Mouse (Mus musculus) adrenal gland, adult 2 months (tissue): Measurements from ENCODE around the gene Gdf3. TPM values are rescaled to one million over a fixed set of nuclear protein-coding genes. Genes with fewer than 3 reads are reported as not detected.
"Not testable (repeated sequence)": the region's sequence is repeated elsewhere in the genome, so short reads cannot be mapped to it uniquely, and the experiment has no call there.

Source experiments
- DNase-seq: peaks from one replicate; pipeline ENCODE4 v3.0.0; 2021
- polyA plus RNA-seq: library from polyadenylated mRNA; depleted of rRNA; stranded (reverse); fragments of >200 nt; gene quantifications from 2 replicates; pipeline ENCODE4 v1.2.3, GENCODE M21; 2012
- total RNA-seq, 2 experiments: library from RNA; stranded (reverse); gene quantifications; 2 replicates each; pipeline ENCODE4 v1.2.3; 2021

Gdf3 gene
- total and polyA plus RNA-seq, 3 experiments, result 0.08 TPM; not detected in 2

GRCm38 (mm10) chr6:122605483-122605882 is 4.4 kb downstream of the Gdf3 start:
- no peak for DNase-seq

DNA sequence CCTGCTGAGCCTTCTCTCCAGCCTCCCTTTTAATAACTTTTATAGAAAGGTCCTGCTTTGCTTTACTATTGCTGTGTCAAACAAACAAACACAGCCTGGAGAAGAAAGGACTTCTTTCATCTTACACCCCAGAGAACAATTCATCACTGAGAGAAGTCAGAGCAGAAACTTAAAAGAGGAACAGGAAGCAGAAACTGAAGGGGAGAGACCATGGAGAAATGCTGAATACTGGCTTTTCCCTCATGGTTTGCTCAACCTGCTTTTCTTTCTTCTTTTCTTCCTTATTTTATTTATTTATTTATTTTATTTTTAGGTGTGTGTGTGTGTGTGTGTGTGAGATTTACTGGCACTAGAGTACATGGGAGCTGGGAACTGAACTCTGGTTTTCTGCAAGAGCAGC is 5.6 kb downstream of the Gdf3 start:
- DNase-seq, result no peak

DNA sequence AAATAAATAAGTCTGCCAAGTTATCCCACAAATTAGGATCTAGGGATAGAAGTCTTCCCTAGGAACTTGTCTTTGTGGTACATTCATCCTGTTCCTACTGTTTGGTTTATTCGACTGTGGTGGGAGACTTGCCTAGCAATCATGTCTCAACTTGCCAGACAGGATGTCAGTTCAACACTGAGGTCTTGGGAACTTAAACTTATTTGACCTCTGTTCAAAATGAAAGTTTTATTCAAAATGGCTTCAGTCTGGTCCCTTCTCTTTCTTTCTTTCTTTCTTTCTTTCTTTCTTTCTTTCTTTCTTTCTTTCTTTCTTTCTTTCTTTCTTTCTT is 6.9 kb downstream of the Gdf3 start:
- no peak for DNase-seq

DNA sequence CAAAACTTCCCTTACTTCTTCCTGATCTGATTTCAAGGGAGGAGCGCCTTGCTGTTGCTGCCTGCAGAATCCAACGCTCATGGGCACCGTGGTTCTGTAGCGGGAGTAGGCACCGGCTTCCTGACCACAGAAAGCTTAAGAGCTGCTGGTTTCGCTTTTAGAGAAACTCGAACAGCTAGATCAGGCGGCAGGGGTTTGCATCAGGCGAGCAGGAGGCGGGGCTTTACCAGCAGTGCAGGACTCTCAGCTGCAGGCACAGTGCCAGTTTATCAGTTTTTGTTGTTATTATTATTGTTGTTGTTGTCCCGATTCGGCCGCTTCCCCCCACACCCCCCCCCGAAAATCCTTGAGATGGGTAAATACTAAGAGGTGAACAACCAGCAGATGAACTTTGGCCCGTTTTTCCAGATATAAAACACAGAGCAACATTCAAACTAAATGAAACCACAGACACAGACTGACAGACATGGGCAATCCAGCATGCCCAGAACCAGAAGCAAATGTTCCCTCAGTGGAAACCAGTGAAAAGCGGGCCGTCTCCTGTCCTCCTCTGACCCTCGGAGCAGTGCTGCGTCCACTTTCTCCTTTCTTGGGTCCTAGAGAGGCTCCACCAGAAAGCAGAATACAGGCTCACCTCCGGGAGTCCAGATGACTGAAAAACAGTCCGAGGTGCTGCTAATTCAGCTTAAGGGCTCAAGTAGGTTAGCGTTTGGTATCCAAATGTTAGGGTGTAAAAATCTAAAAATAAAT is 7.5 kb downstream of the Gdf3 start, which contains the start of gene Apobec1:
TSS of gene Apobec1 (minus strand) at position 203 of the 750 bp plus-strand sequence.
- peak; percentile 89 for DNase-seq

DNA sequence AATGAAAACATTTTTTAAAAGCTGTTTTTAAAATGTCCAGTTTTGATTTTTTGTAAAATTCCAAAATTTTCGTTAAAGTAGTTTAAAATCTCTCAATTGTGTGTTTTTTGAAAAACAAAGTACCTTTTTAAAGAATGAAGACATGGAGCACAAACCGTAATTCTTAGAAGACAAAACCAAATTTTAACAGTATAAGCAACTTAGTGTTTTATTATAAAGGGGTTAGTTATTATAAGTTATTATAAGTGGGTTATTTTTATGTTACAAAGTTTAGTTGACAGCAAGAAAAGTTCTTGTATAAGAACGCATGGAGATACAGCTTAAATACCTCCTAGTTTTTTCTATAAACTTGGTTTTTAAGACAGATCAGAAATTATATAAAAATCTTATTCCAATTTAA is 8.3 kb downstream of the Gdf3 start:
- DNase-seq, result no peak

DNA sequence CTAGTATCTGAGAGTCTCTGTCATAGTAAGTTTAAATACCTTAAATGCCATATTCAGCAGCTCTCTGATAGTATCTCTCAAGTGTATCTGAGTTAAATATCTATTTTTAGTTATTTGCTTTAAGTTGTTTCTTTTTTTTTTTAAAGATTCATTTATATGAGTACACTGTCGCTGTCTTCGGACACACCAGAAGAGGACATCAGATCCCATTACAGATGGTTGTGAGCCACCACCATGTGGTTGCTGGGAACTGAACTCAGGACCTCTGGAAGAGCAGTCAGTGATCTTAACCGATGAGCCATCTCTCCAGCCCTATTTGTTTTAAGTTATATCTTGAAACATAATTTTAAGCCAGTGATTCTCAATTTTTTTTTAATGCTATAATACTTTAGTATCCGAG is 8.9 kb downstream of the Gdf3 start:
- DNase-seq, result no peak

DNA sequence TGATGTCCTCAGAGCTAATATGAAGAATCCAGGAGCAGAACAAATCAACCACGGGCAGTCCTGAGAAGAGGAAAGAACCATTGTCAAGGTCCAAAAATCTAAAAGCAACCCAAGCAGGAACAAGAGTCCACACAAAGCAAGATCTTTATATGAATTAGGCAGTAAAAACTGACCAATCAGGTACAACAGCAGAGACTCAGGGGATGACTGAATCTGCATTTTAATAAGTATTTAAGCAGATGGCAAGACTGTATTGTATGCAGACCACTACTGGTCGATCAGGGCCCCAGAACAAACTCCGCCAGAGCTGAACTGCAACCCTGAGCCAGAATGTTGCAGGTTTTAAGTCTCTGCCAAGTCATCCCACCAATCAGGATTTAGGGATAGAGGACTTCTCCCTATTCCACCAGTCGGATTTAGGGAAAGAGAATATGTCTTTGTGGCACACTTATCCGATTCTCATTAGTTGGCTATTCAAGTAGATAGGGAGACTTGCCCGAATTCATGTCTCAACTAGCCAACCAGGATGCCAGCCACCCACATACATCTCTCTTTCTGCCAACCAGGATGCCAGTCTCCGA is 9.7 kb downstream of the Gdf3 start:
- DNase-seq, result no peak

DNA sequence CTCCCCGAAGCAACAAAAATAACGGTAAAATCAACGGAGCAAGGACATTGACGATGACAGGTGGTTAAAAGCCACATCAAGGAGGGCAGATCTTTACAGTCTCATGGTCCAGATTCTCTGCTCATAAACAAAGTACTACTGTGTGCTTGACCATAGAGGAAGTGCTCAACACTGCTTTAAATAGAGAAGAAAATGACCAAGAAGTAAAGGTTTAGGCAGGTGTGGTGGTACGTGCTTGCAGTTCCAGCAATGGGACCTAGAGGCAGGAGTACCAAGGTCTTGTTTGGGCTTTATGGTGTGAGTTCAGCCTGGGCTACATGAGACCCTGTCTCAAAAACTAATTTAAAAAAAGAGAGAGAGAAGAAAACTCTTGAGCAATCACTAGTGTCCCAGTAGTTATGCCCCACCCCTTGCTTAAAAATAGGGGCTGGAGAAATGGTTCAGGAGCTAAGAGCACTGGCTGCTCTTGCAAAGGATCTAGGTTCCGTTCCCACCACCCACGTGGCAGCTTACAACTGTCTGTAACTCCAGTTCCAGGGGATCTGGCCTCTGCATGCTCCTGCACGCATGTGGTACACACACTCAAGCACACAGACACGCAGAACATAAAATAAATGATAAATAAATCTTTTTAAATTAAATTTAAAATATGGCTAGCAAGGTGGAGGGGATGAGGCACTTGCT is 10.7 kb downstream of the Gdf3 start:
- DNase-seq, result no peak

- DNase-seq, result no peak
Observed at GRCm38 (mm10) chr6:122598436-122598835, 11.5 kb downstream of the Gdf3 start.

DNA sequence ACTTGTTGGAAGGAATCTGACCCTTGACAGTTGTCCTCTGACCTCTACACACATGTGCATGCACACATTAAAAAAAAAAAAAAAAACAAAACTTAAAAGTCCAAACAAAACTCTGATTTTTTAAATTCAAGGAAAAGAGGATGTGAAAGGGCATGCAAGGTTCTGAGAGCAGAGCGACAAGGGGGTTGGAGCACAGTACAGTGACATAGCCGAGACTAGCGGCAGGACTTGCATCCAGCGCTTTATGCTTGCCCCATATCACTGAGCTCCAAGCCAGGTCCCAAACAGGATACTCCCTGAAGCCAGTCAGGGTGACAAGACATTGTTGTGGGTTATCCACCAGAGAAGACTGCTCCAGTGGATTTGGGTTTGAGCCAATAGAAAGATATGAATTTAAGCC is 11.9 kb downstream of the Gdf3 start:
- no peak for DNase-seq

GRCm38 (mm10) chr6:122596608-122597007 is 13.3 kb downstream of the Gdf3 start:
- no peak for DNase-seq

GRCm38 (mm10) chr6:122595637-122596036 is 14.2 kb downstream of the Gdf3 start:
- peak; percentile 36 for DNase-seq

GRCm38 (mm10) chr6:122592905-122593304 is 17.0 kb downstream of the Gdf3 start:
- DNase-seq, result no peak

DNA sequence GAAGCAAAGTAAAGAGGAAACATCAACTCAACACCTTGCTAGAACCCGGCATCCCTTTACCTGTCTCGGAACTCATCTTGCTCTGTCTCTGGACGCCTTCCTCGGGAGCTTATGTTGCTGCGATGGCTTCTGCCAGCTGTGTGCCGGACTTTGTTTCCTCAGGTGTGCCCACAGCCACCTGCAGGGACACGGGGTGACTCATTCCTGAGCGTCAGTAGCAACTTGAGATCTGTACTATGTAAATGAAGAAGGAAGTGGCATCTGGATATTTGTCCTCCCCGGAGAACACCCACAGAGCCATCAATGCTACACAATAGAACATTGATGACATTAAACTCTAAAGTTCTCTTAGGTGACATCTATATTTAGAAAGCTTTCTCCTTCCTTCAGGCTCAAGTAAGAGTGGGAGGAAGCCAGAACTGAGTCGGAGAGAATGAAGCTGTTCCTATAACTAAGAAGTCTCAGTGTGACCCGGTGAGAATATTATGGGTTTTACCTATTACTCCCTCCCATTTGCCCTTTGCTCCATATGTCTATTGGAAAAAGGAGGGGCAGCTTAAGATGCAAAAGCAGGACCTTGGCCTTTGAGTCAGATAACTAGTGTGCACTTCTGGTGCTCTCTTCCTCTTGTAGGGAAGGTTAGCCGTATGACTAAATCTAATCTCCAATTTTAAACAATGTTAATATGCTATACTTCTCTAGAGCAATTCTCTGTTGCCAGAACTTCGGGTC is 18.7 kb downstream of the Gdf3 start:
- DNase-seq, result no peak

DNA sequence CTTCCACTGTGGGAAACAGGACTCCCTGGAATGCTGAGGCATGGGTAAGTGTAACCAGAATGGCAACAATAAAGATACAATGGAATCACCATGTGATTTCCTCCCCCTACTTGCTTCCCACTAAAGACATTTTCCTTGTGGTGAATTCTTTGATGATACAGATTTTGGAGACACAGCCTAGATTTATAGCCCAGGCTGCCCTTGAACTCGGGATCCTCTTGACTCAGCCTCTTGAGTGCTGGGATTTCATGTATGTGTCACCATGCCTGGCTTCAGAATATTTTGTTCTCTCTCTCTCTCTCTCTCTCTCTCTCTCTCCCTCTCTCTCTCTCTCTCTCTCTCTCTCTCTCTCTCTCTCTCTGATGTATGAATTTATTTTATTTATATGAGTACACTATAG is 30.8 kb downstream of the Gdf3 start:
- peak; percentile 59 for DNase-seq

- DNase-seq, result no peak
Observed at GRCm38 (mm10) chr6:122577030-122577429, 32.9 kb downstream of the Gdf3 start.

DNA sequence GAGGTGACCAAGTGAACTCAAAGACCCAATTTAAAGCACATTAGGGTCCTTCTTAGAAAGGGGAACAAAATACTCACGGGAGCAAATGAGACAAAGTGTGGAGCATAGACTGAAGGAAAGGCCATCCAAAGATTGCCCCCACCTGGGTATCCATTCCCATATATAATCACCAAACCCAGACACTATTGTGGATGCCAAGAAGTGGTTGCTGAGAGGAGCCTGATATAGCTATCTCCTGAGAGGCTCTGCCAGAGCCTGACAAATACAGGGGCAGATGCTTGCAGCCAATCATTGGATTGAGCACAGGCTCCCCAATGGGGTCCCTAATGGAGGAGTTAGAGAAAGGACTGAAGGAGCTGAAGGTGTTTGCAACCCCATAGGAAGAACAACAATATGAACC is 34.9 kb downstream of the Gdf3 start:
- DNase-seq, result not testable (repeated sequence)

- DNase-seq, result no peak
Observed at GRCm38 (mm10) chr6:122571617-122571959, 38.3 kb downstream of the Gdf3 start.

- DNase-seq, result peak; percentile 52
Observed at GRCm38 (mm10) chr6:122570695-122571616, 38.9 kb downstream of the Gdf3 start.

DNA sequence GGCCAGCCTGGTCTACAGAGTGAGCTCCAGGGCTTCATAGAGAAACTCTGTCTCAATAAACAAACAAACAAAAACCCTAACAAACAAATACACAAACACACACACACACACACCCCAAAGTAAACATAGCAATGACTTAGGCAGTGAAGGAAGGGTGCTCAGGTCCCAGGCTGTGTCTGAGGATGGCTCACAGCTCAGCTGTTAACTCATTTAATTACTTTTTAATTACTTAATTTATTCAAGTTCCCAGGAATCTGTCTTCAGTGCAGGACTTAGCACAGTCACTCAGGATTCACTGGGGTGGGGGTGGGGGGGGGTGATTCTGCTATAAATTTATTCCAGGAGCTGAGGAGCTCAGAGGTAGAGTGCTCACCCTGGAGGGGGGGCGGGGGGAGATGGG is 40.1 kb downstream of the Gdf3 start:
- DNase-seq, result no peak

GRCm38 (mm10) chr6:122569113-122569512 is 40.8 kb downstream of the Gdf3 start:
- no peak for DNase-seq
